Mouse (Mus musculus): ENCODE data around the gene Dock4.
A peak's percentile ranks its signal among the peaks of the same experiment; 100 is the strongest.

The Dock4 gene

DNA sequence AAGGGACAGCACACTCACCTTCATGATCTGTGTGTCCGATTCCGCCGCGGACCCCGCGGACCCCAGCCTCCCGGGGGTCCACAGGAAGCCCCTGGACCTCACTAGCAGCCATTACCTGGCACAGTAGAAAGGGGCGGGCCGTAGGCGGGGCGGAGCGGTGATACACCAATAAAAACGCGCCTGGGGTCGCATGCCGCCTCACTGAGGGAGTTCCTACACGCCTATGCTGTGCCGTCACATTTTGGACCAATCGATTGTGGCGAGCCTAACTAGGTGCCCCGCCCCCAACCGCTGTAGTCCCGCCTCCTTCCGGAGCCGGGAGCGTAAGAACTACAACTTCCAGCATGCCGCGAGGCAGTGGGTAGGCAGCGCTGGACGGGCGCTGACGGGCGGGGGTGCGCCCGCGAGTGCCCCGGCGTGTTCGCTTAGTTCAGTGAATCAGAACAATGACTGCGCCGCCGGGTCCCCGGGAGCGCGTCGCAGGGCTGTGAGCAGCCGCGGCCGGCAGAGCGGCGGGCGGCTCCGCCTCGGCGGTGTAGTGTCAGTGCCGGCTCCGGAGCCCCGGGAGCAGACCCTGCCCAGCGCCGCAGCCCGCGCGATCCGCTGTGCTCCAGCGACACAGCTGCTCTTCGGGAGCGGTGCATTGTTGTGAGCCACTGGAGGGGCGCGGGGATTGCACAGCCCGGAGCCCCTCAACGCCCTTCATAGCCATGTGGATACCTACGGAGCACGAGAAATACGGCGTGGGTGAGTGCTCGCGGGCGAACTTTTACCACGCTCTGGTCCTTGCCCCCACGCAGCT is at the start of gene Dock4, which contains the start of gene Zfp277:
Dock4 (plus strand) TSS at position 305 of the 802 bp plus-strand sequence.
Zfp277 (minus strand) TSS at position 255 of the 802 bp plus-strand sequence.
- peak; percentile 98 to 99 for DNase-seq (ENCODE audit: low spot score in 2 of 2)

DNA sequence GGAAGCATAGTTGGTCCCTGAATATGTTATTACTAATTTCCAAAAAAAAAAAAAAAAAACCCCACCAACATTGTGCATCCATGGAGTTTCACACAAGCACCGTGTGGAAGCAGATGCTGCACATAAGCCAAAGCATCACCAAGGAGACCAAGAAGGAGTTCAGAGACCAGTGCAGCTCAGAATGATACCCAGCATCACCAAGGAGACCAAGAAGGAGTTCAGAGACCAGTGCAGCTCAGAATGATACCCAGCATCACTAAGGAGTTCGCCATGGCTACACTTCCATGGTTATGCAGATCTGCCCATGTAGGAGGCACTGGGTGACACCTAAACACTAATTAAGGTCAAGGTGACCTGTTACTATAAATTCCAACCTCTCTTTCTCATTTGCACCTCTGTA is 46.8 kb upstream of the Dock4 start:
- DNase-seq (ENCODE audit: low spot score in 2 of 2): no peak

GRCm38 (mm10) chr12:40399386-40399785 is 46.4 kb upstream of the Dock4 start:
- no peak for DNase-seq (ENCODE audit: low spot score in 2 of 2)

DNA sequence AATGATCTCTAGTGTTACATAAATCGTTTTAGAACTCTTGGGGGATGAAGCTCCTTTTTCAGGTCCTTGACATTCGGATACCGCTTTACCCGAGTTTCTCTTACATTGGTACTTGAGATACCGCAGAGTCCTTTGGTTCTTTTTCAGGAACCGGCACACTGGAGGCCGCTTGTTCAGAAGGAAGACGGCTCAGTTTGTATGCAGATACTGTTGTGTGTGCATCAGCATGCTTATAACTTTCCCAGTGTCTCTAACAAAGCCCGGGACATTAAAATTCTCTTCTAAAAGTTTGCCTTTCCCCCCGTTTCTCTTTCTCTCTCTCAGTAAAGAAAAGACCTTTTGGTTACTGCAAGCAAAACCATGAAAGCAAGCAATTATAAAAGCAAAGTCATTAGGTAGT is 45.9 kb upstream of the Dock4 start:
- DNase-seq (ENCODE audit: low spot score in 2 of 2): no peak

GRCm38 (mm10) chr12:40414682-40415311 is 31.0 kb upstream of the Dock4 start:
- DNase-seq (ENCODE audit: low spot score in 2 of 2): no peak

DNA sequence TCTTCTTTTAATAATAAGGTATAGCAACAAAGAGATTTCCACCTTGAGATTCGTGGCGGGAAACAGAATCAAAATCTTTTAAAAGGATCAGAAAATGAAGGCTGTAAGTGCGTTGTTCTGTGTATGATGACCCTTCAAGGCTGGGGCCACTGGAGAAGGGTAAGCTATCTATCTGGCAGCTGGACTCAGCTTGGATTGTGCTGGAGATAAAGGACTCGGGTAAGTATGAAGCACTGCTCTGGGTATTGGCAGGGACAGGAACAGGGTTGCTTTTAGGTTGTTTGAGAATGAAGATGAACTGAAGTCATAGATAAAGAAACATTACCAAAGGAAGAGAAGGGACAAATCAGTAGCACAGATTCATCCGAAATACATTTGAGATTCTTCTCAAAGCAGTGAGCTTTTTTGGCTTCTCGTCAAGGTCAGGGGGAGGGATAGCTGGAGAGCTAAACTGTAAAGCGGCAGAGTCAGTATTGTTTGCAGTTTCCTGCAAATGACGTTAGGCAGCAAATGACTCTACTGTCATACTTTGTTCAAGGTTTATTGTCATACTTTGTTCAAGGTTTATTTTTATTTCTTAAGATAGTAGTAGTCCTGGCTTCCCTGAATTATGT is 30.3 kb upstream of the Dock4 start:
- no peak for DNase-seq (ENCODE audit: low spot score in 2 of 2)

GRCm38 (mm10) chr12:40417257-40417656 is 28.5 kb upstream of the Dock4 start:
- DNase-seq (ENCODE audit: low spot score in 2 of 2): no peak

DNA sequence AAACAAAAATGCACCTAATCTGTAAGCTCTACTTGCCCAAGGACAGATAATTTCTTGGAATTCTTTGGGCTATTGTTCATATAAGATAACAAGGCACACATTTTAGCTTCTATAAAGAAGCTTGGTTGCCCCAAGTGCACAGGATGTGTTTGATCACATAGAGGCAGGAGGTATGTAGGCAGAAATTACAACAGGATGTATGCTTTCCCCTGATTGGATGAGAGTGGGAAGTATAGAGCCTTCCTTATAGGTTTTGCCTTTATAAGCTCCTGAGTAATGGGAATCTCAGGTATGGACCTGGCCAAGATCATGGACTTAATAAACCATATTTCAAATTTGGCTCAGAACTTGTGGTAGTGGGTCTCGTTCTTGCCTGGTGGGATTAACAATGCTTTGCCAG is 20.8 kb upstream of the Dock4 start:
- no peak for DNase-seq (ENCODE audit: low spot score in 2 of 2)

DNA sequence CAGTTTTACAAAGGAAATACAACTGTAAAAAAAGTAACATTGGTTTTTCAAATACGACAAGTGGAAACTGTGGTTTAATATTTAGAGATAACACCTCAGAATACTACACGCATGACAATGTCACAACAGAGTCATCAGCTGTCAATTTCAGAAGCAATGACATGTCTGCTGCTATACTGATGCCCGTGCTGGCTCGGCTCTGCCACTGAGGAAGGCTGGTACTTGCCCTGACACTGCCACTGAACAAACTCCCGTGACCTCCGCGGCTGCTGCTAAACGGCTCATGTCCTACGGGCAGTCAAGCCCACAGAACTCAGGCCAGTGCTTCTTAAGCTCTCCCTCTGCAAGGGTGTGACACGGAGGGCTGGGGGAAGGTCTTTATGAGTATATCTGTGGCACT is 18.1 kb upstream of the Dock4 start:
- peak; percentile 58 to 78 for DNase-seq (ENCODE audit: low spot score in 2 of 2)

- no peak for DNase-seq (ENCODE audit: low spot score in 2 of 2)
Observed at GRCm38 (mm10) chr12:40429976-40430375, 15.8 kb upstream of the Dock4 start.

DNA sequence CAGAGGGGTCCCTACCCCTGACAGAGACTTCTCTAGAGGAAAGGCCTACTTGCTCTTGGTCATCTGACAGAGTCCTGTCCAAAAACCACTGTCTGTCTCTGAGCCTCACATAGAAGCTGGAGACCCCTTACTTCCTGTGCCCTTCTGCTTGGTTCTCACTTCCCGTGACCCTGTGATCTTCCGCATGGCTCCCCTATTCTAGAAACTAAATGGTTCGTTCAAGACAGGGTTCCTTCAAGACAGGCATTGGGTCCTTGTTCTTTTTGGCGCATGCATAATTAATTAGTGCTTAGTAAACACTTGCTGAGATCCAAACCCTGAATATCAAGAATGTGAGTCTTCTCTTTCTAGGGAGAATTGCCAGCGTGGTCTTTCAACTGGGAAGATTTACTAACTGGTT is 14.7 kb upstream of the Dock4 start:
- DNase-seq (ENCODE audit: low spot score in 2 of 2): no peak

DNA sequence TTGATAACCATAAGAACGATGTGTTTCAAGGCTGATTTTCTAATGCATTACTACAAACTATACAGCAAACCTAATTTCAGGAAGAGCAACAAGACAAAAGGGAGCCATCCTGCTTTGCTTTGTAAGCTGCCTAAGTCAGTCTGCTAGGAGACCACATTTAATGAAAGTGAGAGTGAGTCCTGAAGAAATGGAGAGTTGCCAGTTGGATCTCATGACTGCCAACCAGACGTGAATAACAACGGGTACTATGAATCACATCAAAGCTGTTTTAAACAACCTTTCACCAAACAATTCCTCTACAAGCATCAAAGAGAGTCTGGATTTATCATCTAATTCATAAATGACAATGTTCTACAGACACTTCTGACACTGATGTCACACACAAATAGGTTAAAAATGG is 11.7 kb upstream of the Dock4 start:
- no peak for DNase-seq (ENCODE audit: low spot score in 2 of 2)

DNA sequence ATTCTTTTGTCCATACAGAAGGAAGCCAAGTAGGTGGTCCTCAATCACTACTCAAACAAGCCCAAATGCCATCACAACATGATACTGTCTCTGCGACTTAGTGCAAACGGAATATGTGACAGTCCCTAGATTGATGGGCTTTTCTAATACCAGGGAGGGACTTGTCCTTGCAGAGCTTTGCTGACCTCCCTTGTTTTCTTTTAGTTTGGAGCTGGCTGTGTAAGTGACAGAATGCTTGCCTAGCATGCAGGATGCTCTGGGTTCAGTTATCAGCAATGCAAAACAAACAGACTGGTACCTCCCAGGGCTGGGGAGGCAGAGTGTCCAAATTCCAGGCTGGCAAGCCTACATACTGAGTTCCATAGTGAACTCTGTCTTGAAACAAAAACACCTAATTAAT is 7.7 kb upstream of the Dock4 start:
- no peak for DNase-seq (ENCODE audit: low spot score in 2 of 2)

- DNase-seq (ENCODE audit: low spot score in 2 of 2): no peak
Observed at GRCm38 (mm10) chr12:40445206-40445605, 546 bp upstream of the Dock4 start.

- DNase-seq (ENCODE audit: low spot score in 2 of 2): peak in 1 of 2 experiments; percentile 13
Observed at GRCm38 (mm10) chr12:40446450-40447381, 964 bp downstream of the Dock4 start.

GRCm38 (mm10) chr12:40447561-40448355 is 2.0 kb downstream of the Dock4 start:
- no peak for DNase-seq (ENCODE audit: low spot score in 2 of 2)

DNA sequence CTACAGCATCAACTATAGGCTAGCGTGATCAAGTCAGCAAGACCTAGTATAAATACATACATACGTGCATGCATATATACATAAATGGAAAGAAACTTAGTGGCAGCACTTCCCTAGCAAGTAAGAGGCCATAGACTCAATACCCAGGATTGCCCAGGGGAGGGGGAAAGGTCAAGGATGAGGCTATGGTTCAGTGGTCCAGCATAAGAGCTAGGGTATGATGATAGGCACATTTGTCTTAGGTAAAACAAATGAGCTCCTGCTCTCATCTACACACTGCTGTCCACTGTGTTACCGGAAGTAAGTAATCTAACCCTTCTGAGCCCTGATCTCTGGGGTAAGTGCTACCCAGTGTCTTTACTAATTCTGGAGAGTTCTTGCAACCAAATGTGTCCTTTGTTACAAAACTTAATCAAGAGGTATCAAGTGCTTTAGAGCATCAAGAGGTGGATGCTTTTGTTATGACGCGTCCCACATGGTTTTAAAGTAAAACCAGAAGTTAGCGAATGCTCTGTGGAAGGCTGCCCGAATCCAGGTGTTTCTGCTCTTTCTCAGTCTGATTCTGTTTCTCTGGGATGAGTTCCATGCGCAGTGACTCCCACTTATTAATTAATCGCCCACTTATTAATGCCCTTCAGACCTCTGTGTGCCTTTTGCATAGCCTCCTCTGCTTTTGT is 3.5 kb downstream of the Dock4 start:
- no peak for DNase-seq (ENCODE audit: low spot score in 2 of 2)

DNA sequence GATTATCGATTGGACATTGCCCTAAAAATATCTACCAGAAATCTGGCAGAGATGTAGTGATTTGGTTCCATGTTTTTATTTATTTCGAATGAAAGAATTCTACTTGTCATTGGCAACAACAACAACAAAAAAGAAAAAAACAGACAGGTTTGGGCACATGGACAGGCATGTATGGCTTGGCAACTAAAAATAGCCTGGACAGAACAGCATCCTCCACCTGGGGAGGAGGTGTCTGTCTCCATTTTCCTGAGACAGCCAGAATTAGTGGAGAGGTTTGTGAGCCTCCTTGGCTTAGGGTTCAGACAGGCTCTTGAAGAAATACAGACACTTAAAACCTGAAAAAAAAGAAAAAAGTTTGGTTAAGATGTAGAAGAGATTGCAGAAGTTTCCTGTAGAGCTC is 10.8 kb downstream of the Dock4 start:
- DNase-seq (ENCODE audit: low spot score in 2 of 2): no peak

- no peak for DNase-seq (ENCODE audit: low spot score in 2 of 2)
Observed at GRCm38 (mm10) chr12:40458977-40459376, 13.2 kb downstream of the Dock4 start.

- no peak for DNase-seq (ENCODE audit: low spot score in 2 of 2)
Observed at GRCm38 (mm10) chr12:40459673-40460265, 14.0 kb downstream of the Dock4 start.
